Mouse (Mus musculus) erythroid progenitor cell, adult 5-6 weeks (primary cell): ENCODE data around the gene 1600014C23Rik. TPM values are rescaled to one million over a fixed set of nuclear protein-coding genes. Genes with fewer than 3 reads are reported as not detected.

Experiments
- ATAC-seq: replicated peaks from 2 replicates; pipeline ENCODE4 v1.8.0; 2016; ENCODE audit warnings: moderate number of reproducible peaks, mild to moderate bottlenecking, moderate TSS enrichment, inconsistent platforms; ENCODE audit not compliant: poor library complexity, low FRiP score, severe bottlenecking
- total RNA-seq, 2 experiments: library from RNA; stranded (forward) in 1 of 2; stranded (reverse) in 1 of 2; fragments of 150-400 nt in 1 of 2; fragments of 186-747, 209-891 nt in 1 of 2; gene quantifications; 2 replicates each; pipeline versions ENCODE4 v1.2.3 to v1.2.4; 2015 to 2017; ENCODE audit warnings: low replicate concordance in 2 of 2

1600014C23Rik gene
- total RNA-seq, 2 experiments from 2014 or later = not detected

DNA sequence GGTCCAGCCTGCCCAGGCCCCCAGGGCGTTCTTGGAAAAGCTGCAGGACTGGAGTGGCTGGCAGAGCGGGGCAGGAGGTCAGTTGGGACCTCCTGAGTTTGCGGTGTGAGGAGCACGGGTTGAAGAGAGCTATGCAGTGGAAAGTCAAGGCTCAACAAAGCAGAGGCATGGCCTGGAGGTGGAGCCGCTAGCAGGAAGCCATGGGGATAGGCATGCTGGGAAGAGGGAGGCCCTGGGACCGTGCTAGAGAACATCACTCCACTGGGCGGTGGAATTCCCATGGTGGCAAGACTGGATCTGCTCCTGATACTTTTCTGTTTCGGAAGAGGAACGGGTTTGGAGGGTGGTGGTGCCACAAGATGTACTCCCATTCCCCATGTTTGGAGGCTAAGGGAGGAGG lies 36.7 kb downstream of the 1600014C23Rik start:
- no peak for ATAC-seq

DNA sequence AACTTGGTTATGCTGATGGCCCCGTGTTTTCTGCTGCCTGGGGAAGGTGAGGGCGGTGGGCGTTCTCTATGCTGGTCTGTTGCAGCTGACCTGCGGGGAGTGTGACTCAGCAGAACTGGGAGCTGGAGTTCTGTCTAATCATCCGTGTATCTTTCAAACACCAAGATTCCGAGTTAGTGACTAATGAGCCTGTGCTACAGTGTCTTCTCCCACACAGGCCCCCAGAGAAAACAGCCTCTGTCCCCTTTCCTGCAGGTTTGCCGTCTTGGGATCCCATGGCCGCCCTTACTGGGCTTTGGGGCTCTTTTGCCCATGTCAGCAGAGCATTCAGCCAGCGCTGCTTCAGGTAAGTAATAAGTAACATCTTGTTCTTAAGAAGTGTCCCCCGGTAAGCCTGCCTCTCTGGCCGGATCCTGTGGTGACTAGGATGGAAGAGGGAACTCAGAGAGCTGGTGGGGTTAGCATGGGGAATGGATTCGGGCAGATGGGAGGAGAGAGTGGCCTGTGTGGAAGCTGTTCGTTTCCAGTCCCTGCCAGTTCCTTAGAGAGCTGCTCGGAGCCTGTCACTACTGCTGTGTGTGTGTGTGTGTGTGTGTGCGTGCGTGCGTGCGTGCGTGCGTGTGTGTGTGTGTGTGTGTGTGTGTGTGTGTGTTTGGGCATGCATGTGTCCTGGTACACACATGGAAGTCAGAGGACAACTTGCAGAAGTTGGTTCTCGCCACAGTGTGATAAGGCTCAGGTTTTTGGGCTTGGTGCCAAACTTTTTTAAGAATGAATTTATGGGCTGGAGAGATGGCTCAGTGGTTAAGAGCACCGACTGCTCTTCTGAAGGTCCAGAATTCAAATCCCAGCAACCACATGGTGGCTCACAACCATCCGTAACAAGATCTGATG lies 38.2 kb downstream of the 1600014C23Rik start:
- peak; percentile 49; the same call in 1 of the 2 replicates for ATAC-seq

DNA sequence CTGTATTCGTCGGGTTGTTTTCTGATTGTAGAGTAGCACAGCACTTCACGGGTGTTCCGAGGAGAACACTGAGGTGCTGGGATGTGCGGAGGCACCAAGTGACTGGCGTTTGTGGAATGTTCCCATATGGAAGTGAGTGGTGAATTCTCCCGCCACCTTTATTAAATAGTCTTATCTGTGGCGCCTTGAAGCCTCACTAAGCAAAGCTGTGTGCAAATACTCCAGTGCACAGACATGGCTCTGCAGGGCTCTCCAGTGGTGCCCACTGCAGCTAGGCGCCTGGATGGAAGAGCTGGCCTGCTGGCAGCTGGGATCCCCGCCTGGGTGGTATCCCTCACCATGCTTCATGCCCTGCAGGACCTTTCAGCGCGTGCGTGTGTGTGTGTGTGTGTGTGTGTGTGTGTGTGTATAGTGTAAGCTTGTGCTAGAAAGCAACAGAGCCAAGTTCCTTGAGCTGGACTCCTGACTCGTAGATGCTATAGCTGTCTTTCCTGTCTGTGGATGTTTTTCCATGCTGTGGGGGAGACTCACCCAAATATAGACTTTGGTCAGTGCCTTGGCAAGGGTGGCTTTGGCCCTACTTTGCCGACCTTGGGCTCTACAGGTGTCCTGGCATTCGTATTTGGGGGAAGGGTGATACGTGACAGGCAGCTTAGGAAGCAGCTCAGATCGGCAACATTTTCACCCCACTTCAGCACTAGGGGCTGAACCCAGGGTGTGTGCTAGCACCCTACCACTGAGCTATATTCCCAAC lies 39.7 kb downstream of the 1600014C23Rik start:
- ATAC-seq = no peak

DNA sequence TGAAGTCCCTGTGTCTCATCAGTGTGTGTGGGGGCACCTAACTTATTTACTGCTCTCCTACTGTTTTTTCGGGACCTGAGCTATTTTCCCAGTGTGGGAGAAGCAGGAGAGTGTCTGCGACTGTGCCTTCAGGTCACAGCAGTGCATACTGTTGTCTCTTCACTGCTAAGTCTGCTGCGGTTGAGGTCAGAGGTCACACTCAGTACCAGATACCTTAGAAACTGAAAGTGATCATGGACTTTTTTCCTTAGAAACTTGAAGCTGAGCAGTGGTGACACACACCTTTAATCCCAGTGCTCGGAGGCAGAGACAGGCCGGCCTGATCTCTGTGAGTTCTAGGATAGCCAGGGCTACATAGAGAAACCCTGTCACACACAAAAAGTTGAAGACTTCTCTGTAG lies 41.5 kb downstream of the 1600014C23Rik start:
- ATAC-seq = no peak

DNA sequence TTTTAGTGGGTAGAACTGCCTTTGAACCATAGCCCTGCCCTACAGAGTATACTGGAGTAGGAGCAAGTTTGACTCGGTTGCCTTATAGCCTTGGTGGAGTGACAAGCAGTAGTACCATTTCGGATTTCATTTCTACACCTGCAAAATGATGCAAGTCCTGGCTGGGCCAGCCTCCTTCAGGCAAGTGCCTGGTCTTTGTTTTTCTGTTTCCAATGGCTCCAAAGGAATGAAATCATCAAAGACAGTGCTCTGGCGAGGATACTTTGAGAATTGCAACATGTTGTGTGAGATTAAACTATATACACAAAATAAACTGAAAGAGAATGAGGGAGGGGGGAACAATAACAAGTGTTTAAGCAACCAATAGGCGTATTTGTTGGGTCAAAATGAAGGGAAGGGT lies 43.6 kb downstream of the 1600014C23Rik start:
- no peak for ATAC-seq

DNA sequence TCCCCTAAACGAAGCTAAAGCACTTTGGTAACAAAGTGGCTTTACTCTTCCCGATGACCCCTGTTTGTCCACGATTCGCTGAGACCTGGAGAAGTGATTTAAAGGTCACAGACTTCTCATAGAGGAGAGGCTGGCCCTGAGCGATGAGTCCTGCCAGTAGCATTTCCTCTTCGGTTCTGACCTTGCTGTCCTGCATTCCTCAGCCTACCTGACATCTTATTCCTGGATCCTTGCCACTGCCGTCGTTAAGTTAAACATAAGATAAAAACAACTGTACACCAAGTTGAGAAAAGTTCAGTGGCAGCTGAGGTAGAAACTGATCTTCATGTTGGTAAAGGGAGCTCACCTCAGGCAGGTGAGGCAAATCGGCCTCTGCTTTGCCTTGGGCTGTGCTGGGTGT lies 44.5 kb downstream of the 1600014C23Rik start:
- no peak for ATAC-seq

DNA sequence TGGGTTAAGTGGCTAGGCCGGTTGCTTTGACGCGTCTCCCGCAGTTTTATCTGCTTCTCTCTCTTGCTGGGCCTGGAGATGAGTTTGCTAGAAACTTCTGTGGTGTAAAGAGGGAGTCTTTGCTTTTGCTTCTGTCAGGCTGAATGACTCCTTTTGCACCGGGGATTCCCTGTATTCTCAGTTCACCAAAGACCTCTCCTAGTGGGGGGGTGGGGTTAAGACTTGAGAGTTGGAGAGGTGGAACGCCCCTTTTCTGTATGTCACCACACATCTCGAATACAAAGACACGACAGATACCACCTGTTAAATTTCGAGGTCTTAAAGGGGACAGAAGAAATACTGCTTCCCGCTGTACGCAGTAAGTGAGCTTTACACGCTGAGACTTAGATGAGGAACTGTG lies 46.9 kb downstream of the 1600014C23Rik start, which contains the start of gene Tmem63b:
Gene Tmem63b, minus strand, starts transcription at position 190 of the 400 bp plus-strand sequence.
- ATAC-seq = peak; percentile 48

DNA sequence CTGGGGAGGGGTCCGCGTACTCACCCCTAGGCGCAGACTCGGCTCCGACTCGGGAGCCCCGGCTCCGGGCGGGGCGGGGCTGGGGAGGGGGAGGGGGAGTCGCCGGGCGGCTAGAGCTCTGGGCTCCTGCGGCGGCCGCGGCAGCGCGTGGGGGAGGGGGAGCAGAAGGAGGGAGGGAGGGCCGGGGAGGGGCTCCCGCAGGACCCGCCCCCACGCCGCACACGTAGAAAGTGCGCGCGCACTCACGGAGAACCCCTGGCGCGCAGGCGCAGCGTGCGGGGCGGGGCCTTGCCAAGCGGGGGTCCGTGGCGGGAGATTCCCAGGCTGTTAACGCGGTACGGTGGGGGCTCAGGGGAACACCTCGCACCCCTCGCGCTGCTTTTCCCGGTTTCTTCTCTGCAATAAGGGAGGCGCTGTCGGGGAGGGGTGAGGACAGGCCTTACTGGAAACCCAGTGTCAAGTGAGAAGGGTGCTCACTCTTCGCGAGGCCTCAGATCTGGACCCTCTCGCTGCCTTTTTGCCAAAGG lies 47.5 kb downstream of the 1600014C23Rik start, which contains the start of gene Mrpl14:
Gene Mrpl14, plus strand, starts transcription at position 230 of the 527 bp plus-strand sequence.
- ATAC-seq = peak; percentile 79

DNA sequence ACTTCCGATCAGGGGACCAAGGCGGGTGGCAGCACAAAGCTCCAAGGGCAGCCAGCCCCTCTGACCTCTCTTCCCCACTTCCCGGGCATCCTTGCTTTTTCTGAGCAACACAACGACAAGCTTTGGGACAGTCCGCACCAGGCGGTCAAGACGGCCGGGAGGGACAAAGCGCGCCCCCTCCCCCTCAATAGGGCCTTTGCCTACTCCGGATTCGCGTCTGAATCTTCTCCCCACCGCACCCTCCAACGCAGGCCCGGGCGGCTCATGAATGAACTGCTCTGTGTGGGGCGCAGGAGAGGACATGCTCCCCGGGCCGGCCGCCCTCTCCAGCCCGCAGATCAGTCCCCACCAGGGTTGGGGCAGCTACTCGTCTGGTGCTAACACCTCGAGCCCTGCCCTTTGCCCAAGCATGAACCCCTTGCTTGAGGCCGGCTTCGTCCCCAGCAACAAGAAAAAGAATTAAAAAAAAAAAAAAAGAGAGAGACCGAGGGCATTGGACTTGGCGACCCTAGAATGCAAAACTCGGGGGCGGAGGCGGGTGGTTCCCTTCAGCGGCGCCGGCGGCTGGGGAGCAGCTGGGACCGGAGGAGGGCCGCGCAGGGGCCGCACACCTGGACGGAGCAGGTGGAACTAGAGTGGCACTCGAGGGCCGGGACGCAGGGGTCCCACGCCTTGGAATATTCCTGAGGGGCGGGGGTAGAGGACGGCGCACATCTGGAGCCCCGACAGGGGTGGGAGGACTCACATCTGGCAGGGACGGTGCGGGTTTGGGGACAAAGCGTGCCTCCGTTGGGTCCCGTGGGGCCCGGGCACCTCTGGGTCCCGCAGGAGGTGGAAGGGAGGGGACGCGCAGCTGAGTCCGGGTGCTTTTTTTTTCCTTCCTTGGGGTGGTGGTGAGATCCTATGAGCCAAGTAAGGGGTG lies 48.2 kb downstream of the 1600014C23Rik start:
- peak; percentile 20 for ATAC-seq

DNA sequence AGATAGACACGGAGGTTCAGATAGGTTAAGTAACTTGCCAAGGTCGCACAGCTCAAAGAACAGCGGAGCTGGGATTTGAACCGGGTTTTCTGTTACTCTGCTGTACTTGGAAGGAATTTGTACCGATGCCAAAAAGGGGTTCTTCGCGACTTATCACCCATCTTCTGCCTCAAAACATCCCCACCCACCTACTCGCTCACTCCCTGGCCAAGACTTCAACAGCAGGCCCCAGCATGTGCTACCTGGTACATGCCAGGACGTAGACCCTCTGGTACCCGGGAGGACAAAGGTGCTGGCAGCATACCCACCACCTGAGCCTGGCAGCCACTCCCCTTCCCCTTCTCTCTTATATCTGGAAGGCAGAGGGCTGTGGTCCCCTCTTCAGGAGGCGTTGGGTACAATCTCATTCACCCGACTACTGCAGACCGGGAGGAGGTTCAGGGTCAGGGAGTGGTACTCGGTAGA lies 48.9 kb downstream of the 1600014C23Rik start:
- no peak for ATAC-seq

Other genes with a start within 250 kb of the 1600014C23Rik start
- gene Aars2, start 227.0 kb downstream of the 1600014C23Rik start, total RNA-seq (2015; ENCODE audit: low replicate concordance) = 0.42 and 1.1 TPM in 2 replicates
- gene Aars2, start 227.0 kb downstream of the 1600014C23Rik start, total RNA-seq (2017; ENCODE audit: low replicate concordance) = 0.76 and 0.77 TPM in 2 replicates
- gene Tcte1, start 210.4 kb downstream of the 1600014C23Rik start, total RNA-seq (2015; ENCODE audit: low replicate concordance) = not detected in 2 replicates
- gene Tcte1, start 210.4 kb downstream of the 1600014C23Rik start, total RNA-seq (2017; ENCODE audit: low replicate concordance) = not detected in 2 replicates
- gene Tmem151b, start 184.2 kb downstream of the 1600014C23Rik start, total RNA-seq (2015; ENCODE audit: low replicate concordance) = not detected in 2 replicates
- gene Tmem151b, start 184.2 kb downstream of the 1600014C23Rik start, total RNA-seq (2017; ENCODE audit: low replicate concordance) = not detected in 2 replicates
- gene Nfkbie, start 178.1 kb downstream of the 1600014C23Rik start, total RNA-seq (2015; ENCODE audit: low replicate concordance) = 2.1 and 2.9 TPM in 2 replicates
- gene Nfkbie, start 178.1 kb downstream of the 1600014C23Rik start, total RNA-seq (2017; ENCODE audit: low replicate concordance) = 1.7 and 3.6 TPM in 2 replicates
- 15.5 and 18.4 TPM in 2 replicates for gene Slc35b2, start 170.0 kb downstream of the 1600014C23Rik start, total RNA-seq (2015; ENCODE audit: low replicate concordance)
- gene Slc35b2, start 170.0 kb downstream of the 1600014C23Rik start, total RNA-seq (2017; ENCODE audit: low replicate concordance) = 10.3 and 14.0 TPM in 2 replicates
- 200 and 204 TPM in 2 replicates for gene Hsp90ab1, start 160.6 kb downstream of the 1600014C23Rik start, total RNA-seq (2015; ENCODE audit: low replicate concordance)
- gene Hsp90ab1, start 160.6 kb downstream of the 1600014C23Rik start, total RNA-seq (2017; ENCODE audit: low replicate concordance) = 235 and 237 TPM in 2 replicates
- gene Slc29a1, start 134.2 kb downstream of the 1600014C23Rik start, total RNA-seq (2015; ENCODE audit: low replicate concordance) = 101 and 133 TPM in 2 replicates
- 108 and 151 TPM in 2 replicates for gene Slc29a1, start 134.2 kb downstream of the 1600014C23Rik start, total RNA-seq (2017; ENCODE audit: low replicate concordance)
- not detected in 2 replicates for gene Mymx, start 131.7 kb downstream of the 1600014C23Rik start, total RNA-seq (2015; ENCODE audit: low replicate concordance)
- gene Mymx, start 131.7 kb downstream of the 1600014C23Rik start, total RNA-seq (2017; ENCODE audit: low replicate concordance) = not detected in 2 replicates
- gene Capn11, start 74.5 kb downstream of the 1600014C23Rik start, total RNA-seq (2015; ENCODE audit: low replicate concordance) = 1.1 TPM in 1 of 2 replicates, not detected in the other
- 0.23 and 0.26 TPM in 2 replicates for gene Capn11, start 74.5 kb downstream of the 1600014C23Rik start, total RNA-seq (2017; ENCODE audit: low replicate concordance)
- 28.8 and 39.8 TPM in 2 replicates for gene Mrpl14, start 47.5 kb downstream of the 1600014C23Rik start, total RNA-seq (2015; ENCODE audit: low replicate concordance)
- gene Mrpl14, start 47.5 kb downstream of the 1600014C23Rik start, total RNA-seq (2017; ENCODE audit: low replicate concordance) = 8.5 and 8.7 TPM in 2 replicates
- 3.2 and 3.8 TPM in 2 replicates for gene Tmem63b, start 46.9 kb downstream of the 1600014C23Rik start, total RNA-seq (2015; ENCODE audit: low replicate concordance)
- gene Tmem63b, start 46.9 kb downstream of the 1600014C23Rik start, total RNA-seq (2017; ENCODE audit: low replicate concordance) = 5.9 and 11.6 TPM in 2 replicates